Mouse (Mus musculus): Measurements from ENCODE around the gene Rab3b. TPM values are rescaled to one million over a fixed set of nuclear protein-coding genes. Genes with fewer than 3 reads are reported as not detected.

The Rab3b gene
- polyA plus RNA-seq, 1 experiment from 2014 or later, result 25.8 TPM

DNA sequence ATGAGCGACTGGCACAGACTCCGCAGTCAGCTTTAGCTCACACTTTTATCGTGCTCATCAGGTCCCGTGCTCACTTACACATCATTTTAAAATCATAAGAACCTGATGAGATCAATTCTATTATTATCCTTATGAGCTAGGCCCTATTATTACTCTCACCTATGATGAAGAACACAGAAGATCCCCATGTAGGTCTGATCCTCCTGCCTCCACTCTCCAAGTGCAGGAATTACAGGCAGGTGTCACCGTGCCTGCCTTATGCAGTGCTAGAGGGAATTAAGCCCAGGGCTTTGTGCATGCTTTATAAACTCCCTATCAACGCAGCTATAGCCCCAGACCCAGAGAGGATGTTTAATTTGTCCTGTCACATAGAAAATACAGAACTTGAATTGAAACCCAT, 84.2 kb downstream of the Rab3b start:
- no peak for ATAC-seq (ENCODE audit: insufficient number of reproducible peaks, insufficient read depth, low FRiP score, low TSS enrichment)
- no peak overlapping the region for H3K9ac ChIP-seq
- H3K36me3 ChIP-seq, result no peaks in the 10 kb centered on the region
- H3K4me2 ChIP-seq (replicated peaks), result no peak overlapping the region
- H3K27ac ChIP-seq, result no peak overlapping the region
- H3K27me3 ChIP-seq, result no peaks in the 10 kb centered on the region
- 87% methylated on average over 6 of the region's 6 CpGs for WGBS
- no peaks in the 10 kb centered on the region for H3K9me3 ChIP-seq
- H3K4me1 ChIP-seq, result no peaks in the 10 kb centered on the region
- H3K4me3 ChIP-seq, result no peak overlapping the region

DNA sequence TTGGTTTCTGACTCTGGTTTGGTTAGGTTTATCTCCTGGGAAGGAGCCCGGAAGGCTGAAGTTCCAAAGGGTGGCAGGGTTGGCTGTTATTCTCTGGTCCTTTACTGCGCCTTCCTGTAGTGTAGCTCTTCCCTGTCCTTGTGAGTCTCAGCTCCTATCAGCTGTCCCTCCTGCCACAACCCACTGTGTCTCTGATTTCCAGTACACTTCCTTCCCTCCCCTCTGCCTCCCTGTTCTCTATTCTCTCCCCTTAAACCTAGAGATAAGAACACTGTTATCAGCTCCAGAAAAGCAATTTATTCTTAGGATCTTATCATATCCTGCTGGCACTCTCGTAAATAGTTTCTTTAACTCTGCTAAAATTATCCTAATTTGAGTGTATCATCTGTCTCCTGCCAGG, 90.7 kb downstream of the Rab3b start:
- ATAC-seq (ENCODE audit: insufficient number of reproducible peaks, insufficient read depth, low FRiP score, low TSS enrichment), result no peak
- H3K4me3 ChIP-seq, result no peak overlapping the region
- 84% methylated on average over 3 of the region's 3 CpGs for WGBS
- H3K27ac ChIP-seq, result no peak overlapping the region
- H3K9me3 ChIP-seq, result no peaks in the 10 kb centered on the region
- H3K4me2 ChIP-seq (replicated peaks), result no peak overlapping the region
- H3K4me1 ChIP-seq, result peaks cover 4% of the 10 kb centered on the region; the same call in 1 of the 2 replicates
- no peak overlapping the region for H3K9ac ChIP-seq
- no peaks in the 10 kb centered on the region for H3K27me3 ChIP-seq
- H3K36me3 ChIP-seq, result no peaks in the 10 kb centered on the region

DNA sequence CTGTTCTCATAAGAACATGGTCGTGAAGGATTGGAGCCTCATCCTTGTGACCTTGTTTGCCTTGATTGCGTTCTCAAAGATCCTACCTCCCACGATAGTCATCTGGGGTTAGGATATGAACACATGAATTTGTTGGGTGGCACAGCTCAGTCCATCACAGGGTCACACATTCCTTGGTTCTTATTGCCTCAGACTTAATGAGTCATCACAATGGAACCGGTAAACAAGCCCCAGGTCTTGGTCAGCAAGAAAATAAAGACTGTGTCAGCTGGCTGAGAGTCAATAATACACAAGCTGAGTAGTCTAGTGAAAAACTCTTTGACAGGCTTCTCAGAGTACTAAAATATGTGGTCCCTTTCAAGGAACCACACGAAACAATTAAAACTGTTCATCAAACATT, 92.2 kb downstream of the Rab3b start:
- H3K4me3 ChIP-seq, result no peak overlapping the region
- H3K4me2 ChIP-seq (replicated peaks), result no peak overlapping the region
- ATAC-seq (ENCODE audit: insufficient number of reproducible peaks, insufficient read depth, low FRiP score, low TSS enrichment), result no peak
- WGBS, result 75% methylated on average over 5 of the region's 5 CpGs
- H3K9me3 ChIP-seq, result no peaks in the 10 kb centered on the region
- peaks cover 4% of the 10 kb centered on the region; the same call in 1 of the 2 replicates for H3K4me1 ChIP-seq
- H3K27ac ChIP-seq, result no peak overlapping the region
- H3K27me3 ChIP-seq, result no peaks in the 10 kb centered on the region
- no peaks in the 10 kb centered on the region for H3K36me3 ChIP-seq
- no peak overlapping the region for H3K9ac ChIP-seq

DNA sequence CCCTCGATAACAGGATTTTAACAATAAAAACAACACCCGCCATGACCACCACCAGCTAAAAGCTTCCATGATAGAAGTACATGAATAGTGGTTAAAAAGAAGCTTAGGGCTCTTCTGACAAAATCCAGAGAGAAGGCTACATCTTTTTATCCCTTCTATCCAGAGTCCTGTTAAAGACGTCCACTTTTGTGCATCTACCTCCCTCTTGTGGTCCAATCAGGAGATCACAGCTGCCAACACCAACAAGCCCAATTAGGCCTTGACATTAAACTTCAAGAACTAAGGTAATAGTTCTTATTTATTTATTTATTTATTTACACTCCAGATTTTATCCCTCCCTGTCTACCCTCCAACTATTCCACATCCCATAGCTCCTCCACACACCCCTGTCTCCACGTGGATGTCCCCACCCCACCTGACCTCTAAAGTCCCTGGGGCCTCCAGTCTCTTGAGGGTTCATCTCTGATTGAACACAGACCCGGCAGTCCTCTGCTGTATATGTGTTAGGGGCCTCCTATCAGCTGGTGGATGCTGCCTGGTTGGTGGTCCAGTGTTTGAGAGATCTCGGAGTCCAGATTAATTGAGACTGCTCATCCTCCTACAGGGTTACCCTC, 97.7 kb downstream of the Rab3b start:
- Histone ChIP-seq H3K4me2 (replicated peaks) (no peak overlapping the region), H3K9me3 (no peaks in the 10 kb centered on the region), H3K4me1 (peaks cover 2% of the 10 kb centered on the region; the same call in 1 of the 2 replicates), H3K27me3 (no peaks in the 10 kb centered on the region), H3K27ac (no peak overlapping the region), H3K36me3 (no peaks in the 10 kb centered on the region), H3K4me3 (no peak overlapping the region), H3K9ac (no peak overlapping the region)
- no peak for ATAC-seq (ENCODE audit: insufficient number of reproducible peaks, insufficient read depth, low FRiP score, low TSS enrichment)
- WGBS, result 45% methylated on average over 6 of the region's 6 CpGs

DNA sequence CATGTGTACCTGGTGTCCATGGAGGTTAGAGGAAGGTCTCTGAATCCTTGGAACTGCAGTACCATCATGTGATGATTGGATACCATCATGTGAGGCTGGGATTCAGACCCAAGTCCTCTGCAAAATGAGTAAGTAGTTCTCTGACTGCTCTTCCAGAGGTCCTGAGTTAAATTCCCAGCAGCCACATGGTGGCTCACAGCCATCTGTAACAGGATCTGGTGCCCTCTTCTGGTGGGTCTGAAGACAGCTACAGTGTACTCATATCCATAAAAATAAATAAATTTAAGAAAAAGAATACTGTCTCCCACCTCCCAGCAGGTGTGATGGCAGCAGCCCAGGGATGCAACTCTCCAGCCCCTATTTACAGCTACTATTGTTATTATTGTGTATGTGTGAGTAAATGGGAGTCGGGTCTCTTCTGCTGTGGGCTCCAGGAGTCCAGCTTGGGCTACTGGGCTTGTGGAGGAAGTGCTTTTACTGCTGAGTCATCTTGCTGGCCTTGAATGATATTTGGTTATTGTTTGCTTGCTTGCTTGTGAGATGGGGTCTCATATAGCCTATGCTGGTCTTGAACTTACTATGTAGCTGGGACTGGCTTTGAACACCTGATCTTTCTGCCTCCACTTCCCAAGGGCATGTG, 108.1 kb downstream of the Rab3b start:
- Histone ChIP-seq H3K36me3 (no peaks in the 10 kb centered on the region), H3K4me2 (replicated peaks) (no peak overlapping the region), H3K9ac (no peak overlapping the region), H3K27ac (no peak overlapping the region), H3K27me3 (no peaks in the 10 kb centered on the region), H3K4me1 (no peaks in the 10 kb centered on the region), H3K4me3 (no peak overlapping the region), H3K9me3 (no peaks in the 10 kb centered on the region)
- WGBS, result 92% methylated on average over 1 of the region's 1 CpGs
- ATAC-seq (ENCODE audit: insufficient number of reproducible peaks, insufficient read depth, low FRiP score, low TSS enrichment), result no peak

DNA sequence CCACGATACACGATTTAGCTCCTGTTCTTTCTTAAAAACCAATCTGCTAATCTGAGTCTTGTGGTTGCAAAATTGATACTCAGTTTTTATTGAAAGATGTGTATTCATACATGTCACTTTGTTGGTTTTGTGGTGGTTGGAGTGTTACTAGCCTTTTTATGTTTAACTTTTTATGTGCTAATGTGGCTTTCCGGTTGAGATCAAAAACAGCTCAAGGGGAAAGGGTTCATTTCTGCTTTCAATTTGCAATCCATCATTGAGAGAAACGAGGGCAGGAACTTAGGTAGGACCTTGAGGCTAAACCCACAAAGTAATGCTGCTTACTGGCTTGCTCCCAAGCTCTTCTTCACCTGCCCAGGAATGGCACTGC, 108.6 kb downstream of the Rab3b start:
- ATAC-seq (ENCODE audit: insufficient number of reproducible peaks, insufficient read depth, low FRiP score, low TSS enrichment), result no peak
- H3K9ac ChIP-seq, result no peak overlapping the region

DNA sequence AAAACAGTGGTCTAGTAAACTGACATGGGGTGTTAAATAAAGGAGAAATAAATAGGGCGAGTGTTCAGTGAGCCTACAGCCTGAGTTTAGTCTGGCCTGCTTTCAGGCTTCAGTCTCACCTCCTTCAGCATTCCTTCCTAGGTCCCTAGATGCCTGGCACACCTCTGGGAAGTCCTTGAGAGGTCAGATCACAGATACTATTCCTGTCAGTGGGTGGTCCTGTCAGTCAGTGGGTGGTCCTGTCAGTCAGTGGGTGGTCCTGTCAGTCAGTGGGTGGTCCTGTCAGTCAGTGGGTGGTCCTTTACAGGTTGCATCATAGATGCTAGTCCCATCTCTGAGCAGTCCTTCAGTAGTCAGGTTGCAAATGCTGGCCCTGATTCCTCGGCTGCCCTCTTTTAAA, 110.6 kb downstream of the Rab3b start:
- no peaks in the 10 kb centered on the region for H3K36me3 ChIP-seq

More for the DNA sequence above, 108.6 kb downstream of the Rab3b start:
- Histone ChIP-seq H3K36me3 (no peaks in the 10 kb centered on the region), H3K4me3 (no peak overlapping the region), H3K27me3 (no peaks in the 10 kb centered on the region), H3K9me3 (no peaks in the 10 kb centered on the region), H3K27ac (no peak overlapping the region), H3K4me1 (no peaks in the 10 kb centered on the region), H3K4me2 (replicated peaks) (no peak overlapping the region)
- 63% methylated on average over 4 of the region's 4 CpGs for WGBS

DNA sequence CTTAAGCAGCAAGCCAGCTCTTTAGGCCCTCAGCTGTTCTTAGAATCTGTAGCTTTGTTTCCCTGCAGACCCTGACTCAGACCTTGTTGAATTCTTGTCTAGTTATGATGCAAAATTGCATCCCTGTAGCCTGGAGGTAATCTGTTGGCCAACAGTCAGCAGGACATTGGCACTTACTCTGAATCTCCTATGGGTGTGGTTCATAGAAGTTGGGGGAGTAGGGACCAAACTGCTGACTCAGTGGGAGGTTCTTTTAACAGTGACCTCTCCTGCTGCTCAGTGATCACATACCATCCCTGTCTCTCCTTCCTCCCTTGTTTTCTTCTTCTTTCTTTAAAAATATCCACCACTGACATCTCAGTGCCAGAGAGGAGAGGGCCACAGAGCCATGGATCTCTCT, 111.2 kb downstream of the Rab3b start:
- Histone ChIP-seq H3K4me1 (no peaks in the 10 kb centered on the region), H3K27me3 (no peaks in the 10 kb centered on the region), H3K36me3 (no peaks in the 10 kb centered on the region), H3K27ac (no peak overlapping the region), H3K9ac (no peak overlapping the region), H3K4me2 (replicated peaks) (no peak overlapping the region), H3K4me3 (no peak overlapping the region), H3K9me3 (no peaks in the 10 kb centered on the region)
- no peak for ATAC-seq (ENCODE audit: insufficient number of reproducible peaks, insufficient read depth, low FRiP score, low TSS enrichment)

More for the DNA sequence above, 110.6 kb downstream of the Rab3b start:
- Histone ChIP-seq H3K4me2 (replicated peaks) (no peak overlapping the region), H3K27me3 (no peaks in the 10 kb centered on the region), H3K4me1 (no peaks in the 10 kb centered on the region), H3K27ac (no peak overlapping the region), H3K9me3 (no peaks in the 10 kb centered on the region), H3K9ac (no peak overlapping the region), H3K4me3 (no peak overlapping the region)
- 57% methylated on average over 2 of the region's 2 CpGs for WGBS
- ATAC-seq (ENCODE audit: insufficient number of reproducible peaks, insufficient read depth, low FRiP score, low TSS enrichment), result no peak

DNA sequence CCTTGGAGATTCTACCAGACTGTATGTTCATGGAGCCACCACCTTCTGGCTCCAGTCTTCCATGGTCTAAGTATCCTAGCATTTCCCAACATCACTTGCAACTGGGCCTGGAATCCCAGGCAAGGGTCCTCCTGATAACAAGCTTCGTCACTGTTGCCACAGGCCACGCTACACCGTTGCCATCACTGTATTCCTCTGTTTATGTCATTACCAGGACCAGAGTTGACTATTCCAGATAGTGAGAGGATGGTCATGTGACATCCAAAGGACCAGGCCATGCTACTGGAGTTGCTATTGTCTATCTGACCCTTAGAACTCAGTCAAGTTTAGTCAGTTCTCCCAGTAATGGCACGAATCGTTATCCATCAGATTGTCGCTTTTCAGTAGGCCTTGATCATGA, 111.7 kb downstream of the Rab3b start:
- H3K9ac ChIP-seq, result no peak overlapping the region
- no peak overlapping the region for H3K27ac ChIP-seq
- no peak for ATAC-seq (ENCODE audit: insufficient number of reproducible peaks, insufficient read depth, low FRiP score, low TSS enrichment)
- 93% methylated on average over 6 of the region's 6 CpGs for WGBS
- no peaks in the 10 kb centered on the region for H3K4me1 ChIP-seq
- no peak overlapping the region for H3K4me3 ChIP-seq
- H3K27me3 ChIP-seq, result no peaks in the 10 kb centered on the region
- H3K4me2 ChIP-seq (replicated peaks), result no peak overlapping the region
- H3K9me3 ChIP-seq, result no peaks in the 10 kb centered on the region
- H3K36me3 ChIP-seq, result no peaks in the 10 kb centered on the region

DNA sequence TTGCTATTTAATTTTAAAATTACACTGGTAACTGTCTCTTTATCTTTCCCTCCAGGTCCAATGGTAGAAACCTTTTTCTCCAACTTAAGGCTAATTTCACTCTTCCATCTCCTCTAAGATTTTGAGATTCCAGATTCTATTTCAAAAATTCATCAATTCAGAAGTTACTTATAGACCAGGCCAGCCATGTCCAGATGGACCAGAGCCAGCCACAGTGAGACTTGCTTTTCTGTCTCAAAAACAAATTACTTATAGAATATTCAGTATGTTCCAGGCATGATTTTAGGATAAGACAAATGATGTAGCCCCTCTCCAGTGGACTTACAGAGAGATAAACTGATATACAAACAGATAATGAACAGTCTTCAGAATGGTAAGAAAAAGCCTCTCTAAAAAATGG, 112.9 kb downstream of the Rab3b start:
- H3K27me3 ChIP-seq, result no peaks in the 10 kb centered on the region
- H3K9ac ChIP-seq, result no peak overlapping the region
- no peaks in the 10 kb centered on the region for H3K36me3 ChIP-seq
- H3K4me1 ChIP-seq, result no peaks in the 10 kb centered on the region
- no peak overlapping the region for H3K4me2 ChIP-seq (replicated peaks)
- ATAC-seq (ENCODE audit: insufficient number of reproducible peaks, insufficient read depth, low FRiP score, low TSS enrichment), result no peak
- no peak overlapping the region for H3K27ac ChIP-seq
- no peaks in the 10 kb centered on the region for H3K9me3 ChIP-seq
- no peak overlapping the region for H3K4me3 ChIP-seq
